Mouse (Mus musculus) hindbrain, embryonic 16.5 days (tissue): ENCODE data around the gene 4931406C07Rik. TPM values are rescaled to one million over a fixed set of nuclear protein-coding genes. Genes with fewer than 3 reads are reported as not detected.

Experiments used
- ATAC-seq: fragments of 200-750 bp; cut with Nextera tagmentation; 2 replicates; pipeline ENCODE4 v1.8.0; 2017; ENCODE audit warnings: moderate TSS enrichment, moderate library complexity
- H3K27ac ChIP-seq: fragments of 300-500 bp; sonication (generic); 2 replicates; pipeline ENCODE4 v1.5.1; 2014; ENCODE audit warnings: low read depth, mild to moderate bottlenecking, control low read depth, low read length, moderate library complexity
- H3K27me3 ChIP-seq: fragments of 300-500 bp; sonication (generic); replicated peaks from 2 replicates; pipeline ENCODE4 v1.6.1; 2014; ENCODE audit warnings: low read length; ENCODE audit not compliant: control insufficient read depth, insufficient read depth
- H3K36me3 ChIP-seq: fragments of 300-500 bp; sonication (generic); 2 replicates; pipeline ENCODE4 v1.6.1; 2014; ENCODE audit warnings: mild to moderate bottlenecking, low read length, moderate library complexity, mixed read lengths; ENCODE audit not compliant: control insufficient read depth, insufficient read depth
- H3K4me1 ChIP-seq: fragments of 300-500 bp; sonication (generic); 2 replicates; pipeline ENCODE4 v1.6.1; 2014; ENCODE audit warnings: low read depth, low read length; ENCODE audit not compliant: control insufficient read depth, insufficient read depth
- H3K4me2 ChIP-seq: fragments of 300-500 bp; sonication (generic); 2 replicates; pipeline ENCODE4 v1.6.1; 2014; ENCODE audit warnings: mild to moderate bottlenecking, low read length, control low read depth, moderate library complexity
- H3K4me3 ChIP-seq: fragments of 300-500 bp; sonication (generic); 2 replicates; pipeline ENCODE4 v1.5.1; 2014; ENCODE audit warnings: mild to moderate bottlenecking, low read length, control low read depth, moderate library complexity
- H3K9ac ChIP-seq: fragments of 300-500 bp; sonication (generic); 2 replicates; pipeline ENCODE4 v1.6.1; 2014; ENCODE audit warnings: low read depth, mild to moderate bottlenecking, control low read depth, low read length, moderate library complexity
- H3K9me3 ChIP-seq: fragments of 300-500 bp; sonication (generic); 2 replicates; pipeline ENCODE4 v1.6.1; 2014; ENCODE audit warnings: mild to moderate bottlenecking, low read length, moderate library complexity; ENCODE audit not compliant: control insufficient read depth
- WGBS: fragments of 180-500 bp; shearing (Covaris S2); extraction: QIAGEN DNeasy Blood & Tissue Kit; methylation state at CpG from one replicate; pipeline ENCODE4 v1.1.7; 2014; 5-methylcytosine and 5-hydroxymethylcytosine counted together
- polyA plus RNA-seq: library from polyadenylated mRNA; unstranded; fragments of >200 nt; fragmentation: Nextera tagmentation; extraction: Ambion mirVana; gene quantifications from 2 replicates; pipeline ENCODE4 v1.2.1, GENCODE M21; 2015

The 4931406C07Rik gene
- polyA plus RNA-seq, 1 experiment from 2014 or later = 13.7 TPM

GRCm38 (mm10) chr9:15300056-15300455 lies 6.2 kb downstream of the 4931406C07Rik start:
- Histone ChIP-seq H3K4me2 (no peak overlapping the region), H3K4me3 (no peak overlapping the region), H3K27me3 (no peaks in the 10 kb centered on the region), H3K9ac (no peak overlapping the region), H3K36me3 (no peaks in the 10 kb centered on the region; the same call in 1 of the 2 replicates), H3K4me1 (no peaks in the 10 kb centered on the region; the same call in none of the 2 replicates), H3K27ac (no peak overlapping the region), H3K9me3 (no peaks in the 10 kb centered on the region)
- no peak for ATAC-seq
- WGBS = 91% methylated on average over 5 of the region's 5 CpGs

- Histone ChIP-seq H3K9ac (no peak overlapping the region), H3K27me3 (no peaks in the 10 kb centered on the region), H3K27ac (no peak overlapping the region), H3K9me3 (no peaks in the 10 kb centered on the region), H3K4me3 (no peak overlapping the region), H3K4me2 (no peak overlapping the region), H3K4me1 (no peaks in the 10 kb centered on the region), H3K36me3 (no peaks in the 10 kb centered on the region; the same call in 1 of the 2 replicates)
- whole genome bisulfite sequencing = 65% methylated on average over 2 of the region's 2 CpGs
- no peak for ATAC-seq
Measured at GRCm38 (mm10) chr9:15298451-15298850, 7.8 kb downstream of the 4931406C07Rik start.

GRCm38 (mm10) chr9:15297112-15297511 lies 9.1 kb downstream of the 4931406C07Rik start:
- no peak for ATAC-seq
- Histone ChIP-seq H3K27me3 (no peaks in the 10 kb centered on the region), H3K9ac (no peak overlapping the region), H3K27ac (no peak overlapping the region), H3K36me3 (peaks cover 2% of the 10 kb centered on the region; the same call in 1 of the 2 replicates), H3K4me2 (no peak overlapping the region), H3K4me3 (no peak overlapping the region), H3K9me3 (no peaks in the 10 kb centered on the region), H3K4me1 (no peaks in the 10 kb centered on the region)
- 92% methylated on average over 7 of the region's 7 CpGs for WGBS

- H3K27ac ChIP-seq = no peak overlapping the region
- no peak overlapping the region for H3K4me2 ChIP-seq
- ATAC-seq = no peak
- no peak overlapping the region for H3K4me3 ChIP-seq
- no peaks in the 10 kb centered on the region for H3K9me3 ChIP-seq
- H3K36me3 ChIP-seq = peaks cover 16% of the 10 kb centered on the region
- no peaks in the 10 kb centered on the region for H3K4me1 ChIP-seq
- no peak overlapping the region for H3K9ac ChIP-seq
- H3K27me3 ChIP-seq = no peaks in the 10 kb centered on the region
- 89% methylated on average over 6 of the region's 6 CpGs for WGBS
Measured at GRCm38 (mm10) chr9:15289251-15289650, 17.0 kb downstream of the 4931406C07Rik start.

DNA sequence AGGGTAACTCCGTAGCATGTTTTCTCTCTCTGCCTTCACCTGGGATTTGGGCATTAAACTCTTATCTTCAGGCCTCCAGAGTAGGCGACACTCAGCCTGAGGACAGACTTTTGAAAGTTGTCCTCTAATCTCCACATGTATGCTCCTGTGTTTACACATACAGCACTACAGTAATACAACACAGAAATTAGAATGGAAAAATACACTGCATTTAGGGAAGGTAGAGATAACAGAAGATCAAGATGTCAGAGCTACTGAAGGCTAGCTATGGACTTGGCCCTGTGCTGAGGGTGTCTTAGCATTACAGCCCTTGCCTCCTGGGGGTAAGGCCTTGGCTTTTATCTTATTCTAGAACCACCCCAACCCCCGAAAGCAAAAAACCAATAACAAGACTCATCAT lies 17.8 kb downstream of the 4931406C07Rik start:
- H3K9me3 ChIP-seq = no peaks in the 10 kb centered on the region
- no peak overlapping the region for H3K4me2 ChIP-seq
- no peak for ATAC-seq
- H3K4me1 ChIP-seq = no peaks in the 10 kb centered on the region
- no peak overlapping the region for H3K4me3 ChIP-seq
- no peak overlapping the region for H3K9ac ChIP-seq
- peaks cover 19% of the 10 kb centered on the region for H3K36me3 ChIP-seq
- 97% methylated on average over 3 of the region's 3 CpGs for WGBS
- H3K27ac ChIP-seq = no peak overlapping the region
- H3K27me3 ChIP-seq = no peaks in the 10 kb centered on the region

GRCm38 (mm10) chr9:15287846-15288245 lies 18.4 kb downstream of the 4931406C07Rik start:
- H3K4me3 ChIP-seq = no peak overlapping the region
- H3K9me3 ChIP-seq = no peaks in the 10 kb centered on the region
- H3K36me3 ChIP-seq = peaks cover 17% of the 10 kb centered on the region
- H3K27ac ChIP-seq = no peak overlapping the region
- 57% methylated on average over 6 of the region's 6 CpGs for WGBS
- H3K4me2 ChIP-seq = no peak overlapping the region
- no peak for ATAC-seq
- no peaks in the 10 kb centered on the region for H3K27me3 ChIP-seq
- no peak overlapping the region for H3K9ac ChIP-seq
- H3K4me1 ChIP-seq = no peaks in the 10 kb centered on the region

DNA sequence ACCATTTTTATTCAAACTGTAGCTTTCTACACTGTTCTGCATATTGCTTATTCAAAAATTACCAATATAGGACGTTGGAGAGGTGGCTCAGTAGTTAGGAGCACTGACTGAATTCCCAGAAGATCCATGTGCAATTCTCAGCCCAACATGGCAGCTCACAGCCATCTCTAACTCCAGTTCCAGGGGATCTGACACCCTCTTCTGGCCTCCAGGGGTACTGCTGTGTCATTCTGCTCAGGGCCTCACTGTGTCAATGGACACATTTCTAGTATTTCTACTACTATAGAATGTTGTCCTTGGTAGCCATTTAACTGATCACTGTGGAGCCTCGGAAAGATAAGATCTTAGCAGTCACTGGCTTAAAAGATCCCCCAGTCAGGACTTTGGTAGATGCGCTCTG lies 20.8 kb downstream of the 4931406C07Rik start:
- peaks cover 7% of the 10 kb centered on the region for H3K4me1 ChIP-seq
- no peak overlapping the region for H3K9ac ChIP-seq
- ATAC-seq = no peak
- 75% methylated on average over 3 of the region's 3 CpGs for WGBS
- H3K27me3 ChIP-seq = no peaks in the 10 kb centered on the region
- no peak overlapping the region for H3K4me2 ChIP-seq
- H3K4me3 ChIP-seq = no peak overlapping the region
- no peaks in the 10 kb centered on the region for H3K9me3 ChIP-seq
- H3K27ac ChIP-seq = no peak overlapping the region
- peaks cover 15% of the 10 kb centered on the region for H3K36me3 ChIP-seq

- WGBS = 47% methylated on average over 5 of the region's 5 CpGs
- H3K4me2 ChIP-seq = peak overlapping the region; percentile 67
- ATAC-seq = no peak
- H3K27me3 ChIP-seq = no peaks in the 10 kb centered on the region
- H3K4me3 ChIP-seq = peak overlapping the region; percentile 73
- peaks cover 23% of the 10 kb centered on the region for H3K4me1 ChIP-seq
- peaks cover 7% of the 10 kb centered on the region for H3K36me3 ChIP-seq
- peak overlapping the region; percentile 46 for H3K9ac ChIP-seq
- H3K27ac ChIP-seq = no peak overlapping the region
- H3K9me3 ChIP-seq = no peaks in the 10 kb centered on the region
Measured at GRCm38 (mm10) chr9:15280491-15280879, 25.8 kb downstream of the 4931406C07Rik start.

GRCm38 (mm10) chr9:15279649-15280490 lies 26.4 kb downstream of the 4931406C07Rik start, which contains the start of gene Med17:
Gene Med17 (minus strand): TSS chr9:15279931.
- Histone ChIP-seq H3K27ac (peak within 1 kb of the TSS; percentile 85), H3K27me3 (no peaks in the 10 kb centered on the region), H3K9me3 (no peaks in the 10 kb centered on the region), H3K4me2 (peak within 1 kb of the TSS; percentile 67), H3K36me3 (peaks cover 11% of the 10 kb centered on the region), H3K4me1 (peaks cover 23% of the 10 kb centered on the region), H3K4me3 (peak within 1 kb of the TSS; percentile 73), H3K9ac (peak within 1 kb of the TSS; percentile 89)
- peak; percentile 99 for ATAC-seq
- 1% methylated on average over 57 of the region's 57 CpGs for WGBS
